ENCODE assay signal across 24 mouse cellular contexts in genomic region chr6:72093121-72093520, GRCm38 (mm10). TPM values are rescaled to one million over a fixed set of nuclear protein-coding genes. Genes with fewer than 3 reads are reported as not detected.
DNase-seq lines count a peak whose midpoint lies in the region; ATAC-seq and TF ChIP-seq lines count a peak whose summit lies in the region.
"Had no signal": no experiment of that assay in that cellular context is flagged by ENCODE, and none has a peak within 500 bp of the region (broad histone marks: within the 10 kb centered on the region; RNA-seq: fewer than 3 reads in every experiment).

No protein-coding gene starts in this region.

- H3K9me3 ChIP-seq in heart, embryonic 10.5 days: no peaks in the 10 kb centered on the region
- H3K9me3 ChIP-seq in heart, postnatal 0 days (replicated peaks; ENCODE audit: control insufficient read depth, low read length): no peaks in the 10 kb centered on the region
- no peaks in the 10 kb centered on the region for H3K9me3 ChIP-seq in kidney, postnatal 0 days (replicated peaks; ENCODE audit: low read length)
- H3K9me3 ChIP-seq in liver, postnatal 0 days (ENCODE audit: low read length): no peaks in the 10 kb centered on the region
- H3K9me3 ChIP-seq: embryonic facial prominence, embryonic 12.5 days; limb, embryonic 15.5 days; midbrain, embryonic 13.5 days; stomach, embryonic 15.5 days had no signal

- DNase-seq in heart, embryonic 10.5 days (ENCODE audit: low spot score): no peak
- no peak for DNase-seq in heart, adult 18-20 months
- no peak for DNase-seq in heart, postnatal 0 days (ENCODE audit: low spot score)
- no peak for DNase-seq in heart, postnatal 14 days
- no peak for DNase-seq in kidney, postnatal 0 days (ENCODE audit: low spot score)
- DNase-seq in kidney, adult 11 months: no peak
- DNase-seq in liver, postnatal 0 days: no peak
- DNase-seq in cerebellum, adult 11 months: no peak
- DNase-seq: adrenal gland, postnatal 14 days; cerebellum, postnatal 10 days; gastrocnemius, adult 2 months; layer of hippocampus, adult 9-11 months; lung, embryonic 14.5 days; thymus, postnatal 25 days had no signal

- H3K36me3 ChIP-seq in heart, embryonic 10.5 days: no peaks in the 10 kb centered on the region
- no peaks in the 10 kb centered on the region for H3K36me3 ChIP-seq in heart, postnatal 0 days (replicated peaks; ENCODE audit: control insufficient read depth, insufficient read depth, low read length)
- H3K36me3 ChIP-seq in kidney, postnatal 0 days (ENCODE audit: insufficient read depth, low read length): no peaks in the 10 kb centered on the region
- no peaks in the 10 kb centered on the region for H3K36me3 ChIP-seq in liver, postnatal 0 days (replicated peaks; ENCODE audit: insufficient read depth, low read length)
- H3K36me3 ChIP-seq: embryonic facial prominence, embryonic 12.5 days; limb, embryonic 15.5 days; midbrain, embryonic 13.5 days; stomach, embryonic 15.5 days had no signal

- intact Hi-C loops in heart, postnatal 14 days (cut with DNase I): no loop called here

- TF ChIP-seq CTCF in heart, postnatal 0 days (IDR thresholded peaks at IDR 0.05; ENCODE audit: low read depth): no peak
- TF ChIP-seq CTCF in kidney, postnatal 0 days (IDR thresholded peaks at IDR 0.05; ENCODE audit: low read depth): no peak
- no peak for TF ChIP-seq CTCF in liver, postnatal 0 days (IDR thresholded peaks at IDR 0.05; ENCODE audit: low read depth)

- no peak overlapping the region for H3K4me3 ChIP-seq in heart, embryonic 10.5 days
- no peak overlapping the region for H3K4me3 ChIP-seq in heart, postnatal 0 days (ENCODE audit: low read depth, low read length)
- no peak overlapping the region for H3K4me3 ChIP-seq in kidney, postnatal 0 days (replicated peaks; ENCODE audit: low read depth, low read length)
- no peak overlapping the region for H3K4me3 ChIP-seq in liver, postnatal 0 days (ENCODE audit: low read depth, low read length)
- H3K4me3 ChIP-seq: embryonic facial prominence, embryonic 12.5 days; gastrocnemius, adult 2 months; left cerebral cortex, adult 2 months; limb, embryonic 15.5 days; megakaryocyte, embryonic 14.5 days; midbrain, embryonic 13.5 days; stomach, embryonic 15.5 days had no signal

- peaks cover 37% of the 10 kb centered on the region for H3K4me1 ChIP-seq in heart, embryonic 10.5 days
- H3K4me1 ChIP-seq in heart, postnatal 0 days (ENCODE audit: control insufficient read depth, insufficient read depth): peaks cover 20% of the 10 kb centered on the region
- H3K4me1 ChIP-seq in kidney, postnatal 0 days (replicated peaks; ENCODE audit: insufficient read depth, low read length): peaks cover 10% of the 10 kb centered on the region; the same call in 1 of the 2 replicates
- H3K4me1 ChIP-seq in liver, postnatal 0 days (ENCODE audit: insufficient read depth): peaks cover 29% of the 10 kb centered on the region

- no peak overlapping the region for H3K4me2 ChIP-seq in heart, postnatal 0 days (ENCODE audit: low read depth, low read length)
- no peak overlapping the region for H3K4me2 ChIP-seq in kidney, postnatal 0 days (ENCODE audit: low read length)
- no peak overlapping the region for H3K4me2 ChIP-seq in liver, postnatal 0 days (ENCODE audit: low read depth, low read length)
- H3K4me2 ChIP-seq: embryonic facial prominence, embryonic 12.5 days; hindbrain, embryonic 14.5 days; limb, embryonic 15.5 days; lung, embryonic 14.5 days; midbrain, embryonic 13.5 days; stomach, embryonic 15.5 days had no signal

- peak overlapping the region; percentile 65 for H3K27ac ChIP-seq in heart, embryonic 10.5 days
- H3K27ac ChIP-seq in heart, postnatal 0 days (ENCODE audit: low read depth): no peak overlapping the region; the same call in 1 of the 2 replicates
- H3K27ac ChIP-seq in kidney, postnatal 0 days: peak overlapping the region; percentile 36; the same call in 1 of the 2 replicates
- peak overlapping the region; percentile 64 for H3K27ac ChIP-seq in liver, postnatal 0 days (ENCODE audit: low read depth)
- H3K27ac ChIP-seq: gastrocnemius, adult 2 months; hindbrain, embryonic 14.5 days; left cerebral cortex, adult 2 months; limb, embryonic 15.5 days; midbrain, embryonic 13.5 days; stomach, embryonic 15.5 days had no signal

- 57% methylated on average over 1 of the region's 1 CpGs for WGBS in heart, embryonic 10.5 days
- whole genome bisulfite sequencing in heart, postnatal 0 days: 52% methylated on average over 1 of the region's 1 CpGs
- whole genome bisulfite sequencing in kidney, postnatal 0 days: 58% methylated on average over 1 of the region's 1 CpGs
- WGBS in liver, postnatal 0 days (ENCODE audit: insufficient replicate concordance): 62% methylated on average over 1 of the region's 1 CpGs

- ATAC-seq in heart, postnatal 0 days (ENCODE audit: insufficient read depth, low read depth): no peak
- no peak for ATAC-seq in kidney, postnatal 0 days (replicated peaks; ENCODE audit: low FRiP score, low read depth)
- no peak for ATAC-seq in liver, postnatal 0 days
- ATAC-seq: CD4-positive, CD25-positive, alpha-beta regulatory T cell, adult 4 months; forebrain, embryonic 14.5 days; inflammation-experienced regulatory T-cells, adult 6 months; midbrain, embryonic 13.5 days had no signal

- H3K27me3 ChIP-seq in heart, embryonic 10.5 days (ENCODE audit: insufficient read depth, poor library complexity, severe bottlenecking): no peaks in the 10 kb centered on the region
- no peaks in the 10 kb centered on the region for H3K27me3 ChIP-seq in heart, postnatal 0 days (ENCODE audit: control insufficient read depth, insufficient read depth, low read length)
- no peaks in the 10 kb centered on the region for H3K27me3 ChIP-seq in kidney, postnatal 0 days (ENCODE audit: insufficient read depth, low read length)
- H3K27me3 ChIP-seq in liver, postnatal 0 days (ENCODE audit: insufficient read depth, low read length): no peaks in the 10 kb centered on the region
- H3K27me3 ChIP-seq: embryonic facial prominence, embryonic 12.5 days; limb, embryonic 15.5 days; midbrain, embryonic 13.5 days; stomach, embryonic 15.5 days had no signal

- no peak for TF ChIP-seq EP300 in heart, postnatal 0 days (IDR thresholded peaks at IDR 0.05; ENCODE audit: low read depth)
- TF ChIP-seq EP300 in liver, postnatal 0 days (IDR thresholded peaks at IDR 0.05; ENCODE audit: low read depth): no peak

- 0 out of 2 replicates have a peak overlapping the region, but pooled peaks have one; percentile 14 for H3K9ac ChIP-seq in heart, postnatal 0 days (replicated peaks; ENCODE audit: low read depth, low read length)
- no peak overlapping the region for H3K9ac ChIP-seq in kidney, postnatal 0 days (ENCODE audit: low read depth, low read length)
- no peak overlapping the region for H3K9ac ChIP-seq in liver, postnatal 0 days (replicated peaks)
- H3K9ac ChIP-seq: embryonic facial prominence, embryonic 12.5 days; hindbrain, embryonic 14.5 days; limb, embryonic 15.5 days; lung, embryonic 14.5 days; midbrain, embryonic 13.5 days; stomach, embryonic 15.5 days had no signal

RNA-seq across cellular contexts. Expression of gene St3gal5, which starts 4.3 kb away (rescaled TPM):
- polyA plus RNA-seq in heart, embryonic 10.5 days (2016; fragmentation: Nextera tagmentation; extraction: Ambion mirVana): 59.5 and 64.1 TPM in 2 replicates
- 10 to 100 TPM; 62.4 to 70.3 TPM for total RNA-seq in heart, adult 18-20 months (2021)
- total RNA-seq in heart, postnatal 0 days (2014; rRNA removed; ENCODE audit: low replicate concordance): 6.3 and 13.0 TPM in 2 replicates
- 24.7 and 25.3 TPM in 2 replicates for polyA plus RNA-seq in heart, postnatal 0 days (2015; fragmentation: Nextera tagmentation; extraction: Ambion mirVana)
- total RNA-seq in heart, postnatal 14 days (2021): 10 to 100 TPM; 43.3 to 46.0 TPM
- 14.1 and 18.2 TPM in 2 replicates for polyA plus RNA-seq in kidney, postnatal 0 days (2015; fragmentation: Nextera tagmentation; extraction: Ambion mirVana)
- 175 and 212 TPM in 2 replicates for polyA plus RNA-seq in liver, postnatal 0 days (2015; fragmentation: Nextera tagmentation; extraction: Ambion mirVana)
